Mouse (Mus musculus): ENCODE measurements around the gene Gm9844.

GRCm38 (mm10) chr7:24903444-24903825 is 41.4 kb downstream of the Gm9844 start:
- TF ChIP-seq CTCF (IDR thresholded peaks at IDR 0.05 in 2 of 3, conservative IDR thresholded peaks at IDR 0.05 in 1 of 3; ENCODE audit: control insufficient read depth in 1 of 3, insufficient read depth in 1 of 3, low read depth in 2 of 3, low read length in 3 of 3, poor library complexity in 1 of 3, severe bottlenecking in 1 of 3) (no peak), RCOR1 (IDR thresholded peaks at IDR 0.05; ENCODE audit: low read depth, low read length) (no peak), HCFC1 (IDR thresholded peaks at IDR 0.05; ENCODE audit: low read depth, low read length) (no peak; the same call in 1 of the 2 replicates), TCF12 (IDR thresholded peaks at IDR 0.05; ENCODE audit: low read depth, low read length) (no peak), POLR2A (IDR thresholded peaks at IDR 0.05; ENCODE audit: control insufficient read depth in 1 of 2, insufficient read depth in 1 of 2, low read depth in 1 of 2, low read length in 2 of 2, poor library complexity in 1 of 2) (no peak), MXI1 (IDR thresholded peaks at IDR 0.05; ENCODE audit: low read depth, low read length) (no peak), ELF1 (IDR thresholded peaks at IDR 0.05; ENCODE audit: low read depth, low read length) (no peak), ETS1 (IDR thresholded peaks at IDR 0.05; ENCODE audit: low read depth, low read length) (no peak), JUND (IDR thresholded peaks at IDR 0.05; ENCODE audit: low read depth, low read length) (no peak), EP300 (IDR thresholded peaks at IDR 0.05; ENCODE audit: low read depth in 1 of 2, low read length in 2 of 2) (no peak)
